Mouse (Mus musculus) ES-Bruce4 (cell line): ENCODE measurements around the gene Edn1.

ENCODE experiments used
- CTCF ChIP-seq: IDR thresholded peaks from one replicate; pipeline ENCODE4 v1.8.1; 2011; ENCODE audit warnings: low read depth, low read length
- EP300 ChIP-seq: IDR thresholded peaks from 2 replicates; pipeline ENCODE4 v1.6.1; 2011; ENCODE audit warnings: low read depth, low read length; ENCODE audit not compliant: insufficient read depth
- POLR2A ChIP-seq: IDR thresholded peaks from one replicate; pipeline ENCODE4 v1.8.1; 2011; ENCODE audit warnings: low read length; ENCODE audit not compliant: insufficient read depth

GRCm38 (mm10) chr13:42308368-42309103, 7.3 kb downstream of the Edn1 start:
- no peak for TF ChIP-seq CTCF
- TF ChIP-seq EP300: no peak
- no peak for TF ChIP-seq POLR2A
